Mouse (Mus musculus) heart, embryonic 13.5 days (tissue): ENCODE measurements around the gene Mapk8. TPM values are rescaled to one million over a fixed set of nuclear protein-coding genes. Genes with fewer than 3 reads are reported as not detected.
"Not testable (repeated sequence)": the region's sequence is repeated elsewhere in the genome, so short reads cannot be mapped to it uniquely, and the experiment has no call there.

ENCODE experiments used
- ATAC-seq: fragments of 200-750 bp; cut with Nextera tagmentation; 2 replicates; pipeline ENCODE4 v1.8.0; 2017; ENCODE audit warnings: moderate TSS enrichment; ENCODE audit not compliant: insufficient number of reproducible peaks, low FRiP score, low TSS enrichment; ENCODE audit errors: extremely low read depth
- H3K27ac ChIP-seq: fragments of 300-500 bp; sonication (generic); replicated peaks from 2 replicates; pipeline ENCODE4 v1.5.1; 2015; ENCODE audit warnings: moderate library complexity, mild to moderate bottlenecking, inconsistent platforms
- H3K27me3 ChIP-seq: fragments of 300-500 bp; sonication (generic); replicated peaks from 2 replicates; pipeline ENCODE4 v1.6.1; 2015; ENCODE audit warnings: mild to moderate bottlenecking, inconsistent platforms
- H3K36me3 ChIP-seq: fragments of 300-500 bp; sonication (generic); 2 replicates; pipeline ENCODE4 v1.6.1; 2015; ENCODE audit warnings: mild to moderate bottlenecking, inconsistent platforms
- H3K4me1 ChIP-seq: fragments of 300-500 bp; sonication (generic); 2 replicates; pipeline ENCODE4 v1.6.1; 2015; ENCODE audit warnings: inconsistent platforms
- H3K4me2 ChIP-seq: fragments of 300-500 bp; sonication (generic); 2 replicates; pipeline ENCODE4 v1.6.1; 2015; ENCODE audit warnings: inconsistent platforms, mild to moderate bottlenecking, moderate library complexity
- H3K4me3 ChIP-seq: fragments of 300-500 bp; sonication (generic); 2 replicates; pipeline ENCODE4 v1.5.1; 2015; ENCODE audit warnings: moderate library complexity, mild to moderate bottlenecking, inconsistent platforms
- H3K9ac ChIP-seq: fragments of 300-500 bp; sonication (generic); 2 replicates; pipeline ENCODE4 v1.6.1; 2015; ENCODE audit warnings: inconsistent platforms, mild to moderate bottlenecking, moderate library complexity
- H3K9me3 ChIP-seq: fragments of 300-500 bp; sonication (generic); 2 replicates; pipeline ENCODE4 v1.6.1; 2016; ENCODE audit warnings: inconsistent platforms
- WGBS: fragments of 180-500 bp; shearing (Covaris S2); methylation state at CpG from one replicate; pipeline ENCODE4 v1.1.7; 2015; ENCODE audit warnings: mixed read lengths; 5-methylcytosine and 5-hydroxymethylcytosine counted together
- polyA plus RNA-seq: library from polyadenylated mRNA; unstranded; fragments of >200 nt; fragmentation: Nextera tagmentation; extraction: Ambion mirVana; gene quantifications from 2 replicates; pipeline ENCODE4 v1.2.1, GENCODE M21; 2015

Mapk8 gene
- polyA plus RNA-seq, 1 experiment from 2014 or later = 11.1 TPM

DNA sequence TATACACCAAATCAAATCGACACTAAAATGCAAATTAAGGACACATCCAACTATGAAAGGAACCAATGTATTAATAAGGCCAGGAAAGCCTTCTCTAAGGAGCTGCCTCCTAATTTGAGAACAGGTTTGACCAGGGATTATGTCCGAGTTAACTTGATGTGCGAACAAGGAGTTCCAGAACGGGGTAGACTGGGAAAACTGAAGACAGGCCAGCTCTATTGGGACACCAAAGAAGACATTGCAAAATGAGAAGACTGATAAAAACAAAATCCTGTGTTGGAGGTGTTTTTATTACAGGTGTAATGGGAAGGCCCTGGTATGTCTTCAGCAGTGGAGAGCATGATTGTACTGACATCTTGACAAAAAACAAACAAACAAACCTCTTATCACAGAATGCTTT is 1.3 kb upstream of the Mapk8 start:
- ATAC-seq = no peak
- WGBS = 84% methylated on average over 4 of the region's 4 CpGs
- Histone ChIP-seq H3K27ac (no peak overlapping the region), H3K9ac (no peak overlapping the region), H3K27me3 (peaks cover 24% of the 10 kb centered on the region), H3K36me3 (no peaks in the 10 kb centered on the region), H3K4me3 (no peak overlapping the region), H3K9me3 (no peaks in the 10 kb centered on the region), H3K4me1 (peaks cover 27% of the 10 kb centered on the region), H3K4me2 (no peak overlapping the region)

DNA sequence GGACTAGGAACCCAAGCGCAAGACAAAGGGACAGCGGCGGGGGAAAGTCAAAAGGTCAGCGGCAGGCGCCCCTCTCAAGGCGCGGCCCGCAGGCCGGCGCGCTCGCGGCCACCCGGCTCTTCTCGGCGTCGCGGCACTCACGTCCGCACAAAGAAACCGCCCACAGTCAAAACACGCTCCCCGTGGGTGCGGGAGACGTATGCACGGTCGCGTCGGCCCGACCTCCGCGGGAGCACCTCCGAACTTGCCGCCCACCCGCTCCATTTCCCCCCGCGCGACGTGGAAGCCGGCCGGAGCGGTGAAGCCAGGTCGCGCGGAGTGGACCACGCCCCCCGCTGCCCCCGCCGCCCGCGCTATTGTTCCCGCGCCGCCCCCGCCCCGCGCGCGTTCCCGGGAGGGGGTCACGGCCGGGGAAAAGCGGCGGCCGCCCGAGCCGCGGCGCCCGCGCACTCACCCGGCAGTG is 366 bp downstream of the Mapk8 start:
- WGBS = under 1% methylated on average over 57 of the region's 72 CpGs
- Histone ChIP-seq H3K27ac (peak overlapping the region; percentile 94), H3K36me3 (no peaks in the 10 kb centered on the region), H3K27me3 (peaks cover 24% of the 10 kb centered on the region), H3K4me3 (peak overlapping the region; percentile 78), H3K4me1 (peaks cover 40% of the 10 kb centered on the region), H3K9ac (peak overlapping the region; percentile 98), H3K4me2 (peak overlapping the region; percentile 76), H3K9me3 (no peaks in the 10 kb centered on the region)
- peak; percentile 51 for ATAC-seq

DNA sequence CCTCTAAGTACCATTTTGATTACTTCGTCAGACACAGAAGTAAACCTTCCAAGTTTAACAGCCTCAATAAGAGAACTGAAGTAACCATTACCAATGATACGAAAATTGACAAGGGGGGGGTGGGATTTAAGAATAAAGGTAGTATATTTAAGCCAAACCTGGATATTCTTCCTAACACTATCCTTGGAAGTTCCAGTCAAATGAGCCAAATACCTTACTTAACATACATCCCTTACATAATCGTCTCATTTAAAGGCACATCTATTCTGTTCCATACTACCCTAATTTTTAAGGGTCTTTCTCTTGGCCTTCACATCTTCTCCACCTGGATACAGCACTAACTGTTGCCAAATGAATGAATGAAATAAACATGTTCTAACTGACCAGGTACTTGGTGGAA is 996 bp downstream of the Mapk8 start:
- 37% methylated on average over 3 of the region's 3 CpGs for WGBS
- Histone ChIP-seq H3K4me2 (peak overlapping the region; percentile 76), H3K36me3 (no peaks in the 10 kb centered on the region), H3K4me1 (peaks cover 46% of the 10 kb centered on the region), H3K27ac (peak overlapping the region; percentile 94; the same call in 1 of the 2 replicates), H3K9ac (peak overlapping the region; percentile 98), H3K27me3 (peaks cover 19% of the 10 kb centered on the region), H3K9me3 (no peaks in the 10 kb centered on the region), H3K4me3 (peak overlapping the region; percentile 78)
- no peak for ATAC-seq

DNA sequence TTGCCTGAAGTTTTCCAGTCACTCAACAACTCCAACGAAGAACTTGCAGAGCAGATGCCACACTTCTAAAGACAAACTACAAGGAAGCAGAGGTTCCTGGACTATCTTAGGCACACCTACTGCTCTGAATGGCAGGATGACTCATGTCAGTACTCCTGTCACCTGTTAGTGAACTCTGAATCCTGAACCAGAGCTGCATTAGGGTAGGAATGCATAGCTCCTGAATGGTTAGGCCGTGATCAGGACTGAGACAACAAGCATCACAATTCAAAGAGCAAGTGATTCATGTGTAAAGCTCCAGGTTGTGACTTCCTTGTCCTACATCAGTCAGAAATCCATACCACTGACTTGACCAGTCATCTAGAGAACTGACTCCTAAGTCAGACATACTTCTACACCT is 3.2 kb downstream of the Mapk8 start:
- H3K27me3 ChIP-seq = peaks cover 2% of the 10 kb centered on the region
- no peaks in the 10 kb centered on the region for H3K9me3 ChIP-seq
- no peaks in the 10 kb centered on the region for H3K36me3 ChIP-seq
- WGBS = 46% methylated on average over 2 of the region's 2 CpGs
- peaks cover 50% of the 10 kb centered on the region for H3K4me1 ChIP-seq
- no peak overlapping the region for H3K4me2 ChIP-seq
- no peak overlapping the region for H3K9ac ChIP-seq
- H3K4me3 ChIP-seq = no peak overlapping the region
- ATAC-seq = no peak
- H3K27ac ChIP-seq = no peak overlapping the region

DNA sequence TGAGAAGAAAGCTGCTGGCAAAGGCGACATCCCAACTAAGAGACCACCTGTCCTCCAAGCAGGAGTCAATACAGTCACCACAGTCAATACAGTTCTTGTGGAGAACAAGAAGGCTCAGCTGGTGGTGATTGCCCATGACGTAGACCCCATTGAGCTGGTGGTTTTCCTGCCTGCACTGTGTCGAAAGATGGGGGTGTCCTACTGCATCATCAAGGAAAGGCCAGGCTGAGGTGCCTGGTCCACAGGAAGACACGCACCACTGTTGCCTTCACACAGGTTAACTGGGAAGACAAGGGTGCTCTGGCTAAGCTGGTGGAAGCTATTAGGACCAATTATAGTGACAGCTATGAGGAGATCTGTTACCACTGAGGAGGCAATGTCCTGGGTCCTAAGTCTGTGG is 14.5 kb downstream of the Mapk8 start:
- WGBS = 83% methylated on average over 4 of the region's 4 CpGs

DNA sequence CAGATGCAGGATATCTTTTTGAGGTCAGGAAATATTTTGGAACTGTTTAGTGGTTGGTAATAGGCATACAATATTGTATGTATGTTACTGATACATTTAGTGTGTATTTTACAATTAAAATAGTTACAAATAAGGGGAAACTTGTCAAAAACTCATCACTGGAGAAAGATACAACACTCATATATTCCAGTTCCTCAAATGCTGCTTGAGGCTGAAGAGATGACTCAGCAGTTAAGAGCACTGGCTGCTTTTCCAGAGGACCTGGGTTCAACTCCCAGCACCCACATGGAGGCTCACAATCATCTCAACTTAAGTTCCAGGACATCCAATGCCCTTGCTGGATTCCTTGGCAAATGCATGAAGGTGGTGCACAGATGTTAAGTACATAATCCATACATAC is 22.8 kb downstream of the Mapk8 start:
- Histone ChIP-seq H3K9ac (no peak overlapping the region), H3K9me3 (no peaks in the 10 kb centered on the region), H3K27me3 (no peaks in the 10 kb centered on the region), H3K36me3 (no peaks in the 10 kb centered on the region), H3K4me1 (peaks cover 12% of the 10 kb centered on the region; the same call in 1 of the 2 replicates), H3K4me2 (no peak overlapping the region), H3K27ac (no peak overlapping the region), H3K4me3 (no peak overlapping the region)
- ATAC-seq = no peak

More for the DNA sequence above, 14.5 kb downstream of the Mapk8 start:
- not testable (repeated sequence) for H3K27me3 ChIP-seq, H3K9ac ChIP-seq, ATAC-seq, H3K4me3 ChIP-seq, H3K4me1 ChIP-seq, H3K4me2 ChIP-seq, H3K27ac ChIP-seq
- H3K36me3 ChIP-seq = peaks cover 13% of the 10 kb centered on the region
- peaks cover 14% of the 10 kb centered on the region for H3K9me3 ChIP-seq

DNA sequence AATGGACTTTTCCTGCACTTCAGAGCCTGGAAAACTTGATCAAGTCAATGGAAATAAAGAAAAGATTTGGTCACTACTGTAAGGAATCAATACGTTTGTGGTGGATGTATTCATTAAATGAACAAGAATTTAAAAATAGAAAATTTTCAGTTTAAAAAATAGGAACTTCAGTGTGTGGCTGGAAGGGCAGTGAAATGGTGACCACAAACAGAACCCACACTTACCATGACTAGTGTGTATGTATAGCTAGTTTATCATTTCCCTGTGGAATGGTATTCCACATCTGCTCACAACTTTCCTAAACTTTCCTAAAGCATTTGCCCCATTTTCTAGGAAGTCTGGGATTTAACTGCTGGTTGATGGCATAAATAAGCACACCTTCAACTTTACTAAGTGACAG is 24.0 kb downstream of the Mapk8 start:
- WGBS = 85% methylated on average over 1 of the region's 1 CpGs
- no peak for ATAC-seq
- H3K9me3 ChIP-seq = no peaks in the 10 kb centered on the region
- no peaks in the 10 kb centered on the region for H3K36me3 ChIP-seq
- H3K27ac ChIP-seq = no peak overlapping the region
- no peak overlapping the region for H3K9ac ChIP-seq
- no peak overlapping the region for H3K4me3 ChIP-seq
- H3K4me2 ChIP-seq = no peak overlapping the region
- no peaks in the 10 kb centered on the region for H3K27me3 ChIP-seq
- peaks cover 12% of the 10 kb centered on the region; the same call in 1 of the 2 replicates for H3K4me1 ChIP-seq

DNA sequence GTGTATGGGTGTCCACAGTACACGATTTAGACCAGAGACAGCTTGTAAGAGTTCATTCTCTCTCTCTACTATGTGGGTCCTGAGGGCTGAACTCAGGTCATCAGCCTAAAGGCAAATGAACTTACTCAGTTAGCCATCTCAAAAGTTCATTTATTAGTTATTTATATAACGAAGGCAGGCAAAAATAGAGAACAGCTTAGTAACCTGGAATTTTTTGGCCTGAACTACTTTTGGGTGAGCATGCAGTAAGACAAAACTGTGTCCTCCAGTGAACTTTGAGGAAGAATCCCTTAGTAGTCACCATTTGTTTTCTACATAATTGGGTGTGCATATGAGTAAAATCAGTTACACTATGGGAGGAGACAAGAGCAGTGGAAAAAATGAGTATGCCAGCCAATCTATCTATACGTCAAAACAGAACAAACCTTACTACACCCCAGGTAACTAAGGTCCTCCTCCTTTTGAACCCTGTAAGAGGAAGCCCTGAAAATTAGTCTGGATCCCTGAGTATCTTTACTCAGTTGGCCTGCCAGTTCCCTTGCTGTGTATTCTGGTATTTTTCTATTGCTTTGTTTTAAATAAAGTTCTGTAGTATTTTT is 28.5 kb downstream of the Mapk8 start:
- Histone ChIP-seq H3K9ac (no peak overlapping the region), H3K4me2 (no peak overlapping the region), H3K4me3 (no peak overlapping the region), H3K9me3 (no peaks in the 10 kb centered on the region), H3K36me3 (no peaks in the 10 kb centered on the region), H3K27me3 (no peaks in the 10 kb centered on the region), H3K4me1 (peaks cover 14% of the 10 kb centered on the region), H3K27ac (no peak overlapping the region)
- WGBS = 81% methylated on average over 3 of the region's 3 CpGs
- ATAC-seq = no peak

DNA sequence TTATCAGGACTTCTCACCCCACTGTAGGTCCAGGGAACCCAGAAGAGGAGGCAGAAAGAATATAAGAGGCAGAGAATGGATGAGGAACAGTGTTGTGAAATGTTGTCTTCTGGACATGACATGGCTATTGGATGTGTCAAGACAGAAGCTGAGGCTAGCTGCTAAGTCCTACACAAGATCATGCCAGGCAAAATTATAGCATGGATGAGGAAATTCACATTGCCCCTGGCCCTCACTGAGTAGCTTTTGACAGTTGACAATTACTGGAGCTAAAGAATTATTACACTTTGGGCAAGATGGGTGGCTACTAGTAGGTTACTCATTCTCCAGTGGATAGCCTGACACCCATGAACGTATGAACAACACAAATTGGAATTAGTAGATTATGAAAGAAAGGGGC is 31.2 kb downstream of the Mapk8 start:
- H3K4me3 ChIP-seq = no peak overlapping the region
- H3K9ac ChIP-seq = no peak overlapping the region
- ATAC-seq = no peak
- H3K36me3 ChIP-seq = peaks cover 2% of the 10 kb centered on the region
- H3K4me2 ChIP-seq = no peak overlapping the region
- H3K27me3 ChIP-seq = no peaks in the 10 kb centered on the region
- no peaks in the 10 kb centered on the region for H3K9me3 ChIP-seq
- H3K4me1 ChIP-seq = peaks cover 26% of the 10 kb centered on the region
- WGBS = 81% methylated on average over 1 of the region's 1 CpGs
- no peak overlapping the region for H3K27ac ChIP-seq

DNA sequence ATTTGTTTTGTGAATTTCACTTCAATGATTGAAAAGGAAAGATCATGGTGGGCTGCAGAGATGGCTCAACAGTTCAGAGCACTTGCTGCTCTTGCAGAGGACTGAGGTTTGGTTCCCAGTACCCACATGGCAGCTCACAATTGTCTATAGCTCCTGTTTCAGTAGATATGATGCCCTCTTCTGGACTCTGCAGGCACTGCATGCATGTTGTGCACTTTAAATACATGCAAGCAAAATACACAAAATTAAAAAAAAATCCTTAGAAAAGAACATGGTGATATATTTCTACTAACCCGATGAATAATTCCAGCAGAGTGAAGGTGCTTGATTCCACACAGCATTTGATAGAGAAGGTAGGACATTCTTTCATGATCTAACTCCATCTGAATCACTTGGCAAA is 44.6 kb downstream of the Mapk8 start:
- Histone ChIP-seq H3K4me2 (no peak overlapping the region), H3K9ac (no peak overlapping the region), H3K9me3 (no peaks in the 10 kb centered on the region), H3K27ac (no peak overlapping the region), H3K27me3 (no peaks in the 10 kb centered on the region), H3K4me3 (no peak overlapping the region), H3K36me3 (peaks cover 38% of the 10 kb centered on the region), H3K4me1 (no peaks in the 10 kb centered on the region)
- WGBS = 89% methylated on average over 1 of the region's 1 CpGs
- ATAC-seq = no peak

DNA sequence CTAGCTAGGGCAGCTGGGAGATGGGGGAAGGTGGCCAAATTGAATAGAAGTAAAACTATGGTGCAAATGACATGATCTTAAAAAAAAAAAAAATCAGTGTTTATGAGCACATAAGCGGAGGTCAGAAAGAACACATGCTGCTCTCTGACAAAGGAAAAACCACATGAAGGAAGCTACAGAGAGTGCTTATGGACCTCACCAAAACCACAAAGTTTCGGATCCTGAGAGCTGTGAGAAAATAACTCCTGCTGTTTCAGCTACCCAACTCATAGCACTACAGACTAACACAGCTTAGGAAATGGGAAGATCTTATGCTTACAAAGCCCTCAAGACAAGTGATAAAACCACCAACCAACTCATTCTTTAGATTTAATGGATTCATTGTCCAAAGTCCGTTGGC is 46.9 kb downstream of the Mapk8 start:
- 83% methylated on average over 3 of the region's 3 CpGs for WGBS
- no peak for ATAC-seq
- Histone ChIP-seq H3K27me3 (no peaks in the 10 kb centered on the region), H3K4me2 (no peak overlapping the region), H3K4me3 (no peak overlapping the region), H3K4me1 (no peaks in the 10 kb centered on the region), H3K9ac (no peak overlapping the region), H3K9me3 (no peaks in the 10 kb centered on the region), H3K36me3 (peaks cover 26% of the 10 kb centered on the region), H3K27ac (no peak overlapping the region)

DNA sequence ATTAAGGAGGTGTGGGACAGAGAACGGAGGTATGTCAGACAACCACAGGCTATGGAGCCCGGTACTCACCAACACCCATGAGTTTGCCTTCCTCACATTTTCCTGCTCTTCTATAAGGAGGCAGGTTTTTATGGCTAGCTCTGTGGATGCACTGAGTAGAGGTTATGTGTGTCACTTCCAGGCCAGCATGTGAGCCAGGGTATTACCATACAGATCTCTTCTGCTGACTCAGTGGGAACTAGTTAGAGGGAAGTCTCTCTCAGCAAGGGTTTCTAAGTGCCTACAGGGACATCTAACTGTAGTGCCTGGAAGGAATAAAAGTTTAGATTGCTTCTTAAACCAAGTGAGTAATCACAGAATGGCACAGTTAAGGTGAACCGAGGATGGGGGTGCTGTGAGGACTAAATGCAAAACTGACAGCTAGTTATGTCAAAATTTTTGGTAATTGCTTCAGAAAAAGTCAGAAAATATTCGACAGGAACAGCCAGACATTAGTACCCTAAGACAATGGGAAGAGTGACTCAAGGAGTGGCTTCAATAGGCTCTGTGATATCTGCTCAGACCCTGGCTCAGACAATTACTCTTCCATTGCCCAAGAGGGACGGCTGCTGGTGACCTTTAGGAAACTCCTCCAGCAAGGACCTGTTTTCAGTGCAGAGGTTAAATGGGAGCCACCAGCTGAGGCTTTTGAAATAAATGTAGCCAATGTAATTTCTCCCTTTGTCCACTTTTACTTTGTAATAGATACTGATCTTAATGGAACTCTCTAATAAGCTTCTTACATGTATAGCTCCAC is 48.7 kb downstream of the Mapk8 start:
- WGBS = 78% methylated on average over 5 of the region's 5 CpGs
- no peak for ATAC-seq
- Histone ChIP-seq H3K4me1 (no peaks in the 10 kb centered on the region), H3K36me3 (peaks cover 26% of the 10 kb centered on the region), H3K4me2 (no peak overlapping the region), H3K9me3 (no peaks in the 10 kb centered on the region), H3K4me3 (no peak overlapping the region), H3K9ac (no peak overlapping the region), H3K27me3 (no peaks in the 10 kb centered on the region), H3K27ac (no peak overlapping the region)
